Mouse (Mus musculus): ENCODE data around the gene Ror1. TPM values are rescaled to one million over a fixed set of nuclear protein-coding genes. Genes with fewer than 3 reads are reported as not detected.

Ror1 gene
- polyA plus RNA-seq, 1 experiment from 2014 or later: 10.5 TPM

DNA sequence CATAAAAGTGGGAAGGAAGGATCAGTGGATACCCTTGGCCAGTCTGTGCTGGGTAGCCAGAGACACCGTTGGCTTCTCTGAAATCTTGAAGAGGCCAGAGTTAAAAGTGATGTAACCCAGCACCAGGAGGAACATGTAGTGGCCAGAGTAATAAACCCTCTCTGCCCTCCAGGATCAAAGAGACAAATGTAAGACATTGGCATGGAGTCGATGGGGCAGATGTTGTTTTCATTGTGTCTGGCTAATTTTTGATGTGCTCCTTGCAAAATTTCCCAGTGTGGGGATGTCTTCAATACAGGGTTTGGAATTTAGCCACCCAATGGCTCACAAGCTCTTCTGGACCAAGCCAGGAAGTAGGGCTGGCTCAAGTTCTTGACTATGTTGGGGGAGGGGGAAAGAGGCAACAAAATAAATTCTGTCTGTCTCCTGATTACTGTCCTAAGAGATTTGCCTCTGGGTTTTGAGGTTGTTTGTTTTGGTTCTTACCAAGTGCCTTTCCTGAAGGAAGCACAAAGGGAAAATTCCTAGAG is 333.8 kb downstream of the Ror1 start:
- 79% methylated on average over 2 of the region's 2 CpGs for WGBS
- H3K36me3 ChIP-seq: peaks cover 7% of the 10 kb centered on the region
- no peak overlapping the region for H3K4me3 ChIP-seq
- H3K9ac ChIP-seq: no peak overlapping the region; the same call in 1 of the 2 replicates
- no peaks in the 10 kb centered on the region for H3K9me3 ChIP-seq
- H3K4me2 ChIP-seq: no peak overlapping the region
- ATAC-seq (ENCODE audit: extremely low read depth, insufficient number of reproducible peaks, low FRiP score, low TSS enrichment): no peak
- no peaks in the 10 kb centered on the region for H3K27me3 ChIP-seq (replicated peaks)
- H3K4me1 ChIP-seq: peaks cover 11% of the 10 kb centered on the region; the same call in 1 of the 2 replicates
- H3K27ac ChIP-seq (replicated peaks): no peak overlapping the region

DNA sequence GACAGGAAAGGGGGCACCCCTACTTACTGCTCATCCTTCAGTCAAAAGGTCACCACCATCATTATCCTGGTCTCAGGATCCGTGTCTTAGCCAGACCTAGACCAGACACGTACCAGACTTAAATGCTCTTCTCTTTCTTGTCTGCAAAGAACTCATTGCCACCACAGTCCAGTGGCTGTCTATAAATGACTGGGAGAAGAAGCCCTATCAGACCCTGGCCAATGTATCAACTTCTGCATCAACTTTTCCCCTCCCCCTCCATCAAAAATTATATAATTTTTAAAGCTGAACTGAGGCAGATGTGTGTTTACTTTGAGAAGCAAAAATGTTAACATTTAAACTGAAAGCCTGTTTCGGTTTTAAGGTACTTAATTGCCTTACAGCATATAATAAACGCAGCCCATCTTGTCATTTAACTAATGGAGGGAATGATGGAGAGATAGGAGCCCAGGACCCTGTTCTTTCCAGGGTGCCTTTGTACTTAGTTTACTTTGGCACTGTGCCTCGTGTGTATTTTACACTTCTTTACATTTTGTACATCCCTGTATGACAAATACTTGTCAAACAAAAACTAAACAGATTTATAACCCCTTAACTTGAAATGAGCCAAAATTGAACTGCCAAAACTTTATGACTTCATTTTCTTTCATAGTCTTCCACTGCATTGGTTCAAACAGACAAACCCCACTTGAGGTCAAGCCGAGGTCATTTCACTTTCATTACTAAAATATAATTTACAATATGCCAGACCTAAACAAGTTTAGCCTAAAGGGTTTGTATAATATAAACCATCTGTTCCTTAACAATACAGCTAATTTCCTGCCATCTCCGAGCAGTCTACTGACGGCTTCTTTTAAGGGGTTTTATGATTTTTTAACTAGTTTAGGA is 339.9 kb downstream of the Ror1 start:
- Histone ChIP-seq H3K4me3 (no peak overlapping the region), H3K4me1 (peaks cover 4% of the 10 kb centered on the region; the same call in 1 of the 2 replicates), H3K27me3 (replicated peaks) (no peaks in the 10 kb centered on the region), H3K4me2 (no peak overlapping the region), H3K9ac (no peak overlapping the region), H3K27ac (replicated peaks) (no peak overlapping the region), H3K9me3 (no peaks in the 10 kb centered on the region), H3K36me3 (peaks cover under 1% of the 10 kb centered on the region; the same call in 1 of the 2 replicates)
- 68% methylated on average over 8 of the region's 8 CpGs for WGBS
- no peak for ATAC-seq (ENCODE audit: extremely low read depth, insufficient number of reproducible peaks, low FRiP score, low TSS enrichment)

DNA sequence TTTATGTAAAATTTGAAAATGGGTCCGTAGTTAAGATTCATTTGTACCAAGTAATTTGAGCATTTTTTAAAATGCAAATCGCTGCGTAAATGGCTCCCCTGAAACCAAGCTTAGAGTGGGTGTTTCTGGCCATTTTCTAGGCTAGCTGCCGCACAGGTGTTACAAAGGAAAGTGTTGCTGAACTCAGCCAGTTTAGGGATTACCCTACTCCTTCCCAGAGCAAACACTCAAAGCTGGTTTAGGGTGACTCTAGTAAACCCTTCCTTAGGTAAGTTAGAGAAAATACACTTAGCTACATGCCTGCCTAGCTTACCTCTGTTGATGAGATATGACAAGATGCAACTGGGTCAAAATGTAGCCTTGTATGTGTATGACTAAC is 340.6 kb downstream of the Ror1 start:
- ATAC-seq (ENCODE audit: extremely low read depth, insufficient number of reproducible peaks, low FRiP score, low TSS enrichment): no peak
- 73% methylated on average over 4 of the region's 4 CpGs for WGBS
- H3K4me3 ChIP-seq: no peak overlapping the region
- H3K9ac ChIP-seq: no peak overlapping the region
- no peak overlapping the region for H3K4me2 ChIP-seq
- H3K36me3 ChIP-seq: peaks cover 7% of the 10 kb centered on the region
- H3K9me3 ChIP-seq: no peaks in the 10 kb centered on the region
- no peak overlapping the region for H3K27ac ChIP-seq (replicated peaks)
- peaks cover 4% of the 10 kb centered on the region; the same call in 1 of the 2 replicates for H3K4me1 ChIP-seq
- no peaks in the 10 kb centered on the region for H3K27me3 ChIP-seq (replicated peaks)

DNA sequence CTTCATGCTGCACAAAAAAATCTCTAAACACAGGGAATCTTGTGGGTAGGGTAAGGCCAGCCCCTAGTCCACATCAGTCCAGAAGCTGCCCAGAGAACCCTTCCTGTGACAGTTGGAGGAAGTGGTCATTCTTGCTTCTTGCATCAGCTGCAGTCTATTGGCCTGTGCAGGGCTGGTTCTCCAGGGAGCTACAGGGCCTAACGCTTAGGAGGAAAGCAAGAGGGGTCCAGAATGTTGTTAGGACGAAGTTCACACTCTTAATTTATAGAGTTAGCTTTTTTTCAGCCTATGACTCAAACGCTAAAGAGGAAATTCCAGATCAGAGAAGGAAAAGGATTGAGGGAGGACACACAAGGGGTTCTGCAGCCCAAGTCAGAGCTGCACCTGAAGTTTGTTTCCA is 351.3 kb downstream of the Ror1 start:
- ATAC-seq (ENCODE audit: extremely low read depth, insufficient number of reproducible peaks, low FRiP score, low TSS enrichment): no peak
- H3K36me3 ChIP-seq: peaks cover 8% of the 10 kb centered on the region
- H3K4me3 ChIP-seq: no peak overlapping the region
- no peak overlapping the region for H3K9ac ChIP-seq
- H3K27ac ChIP-seq (replicated peaks): no peak overlapping the region
- H3K4me2 ChIP-seq: no peak overlapping the region
- WGBS: 59% methylated on average over 3 of the region's 3 CpGs
- no peaks in the 10 kb centered on the region for H3K9me3 ChIP-seq
- H3K27me3 ChIP-seq (replicated peaks): no peaks in the 10 kb centered on the region
- no peaks in the 10 kb centered on the region for H3K4me1 ChIP-seq

DNA sequence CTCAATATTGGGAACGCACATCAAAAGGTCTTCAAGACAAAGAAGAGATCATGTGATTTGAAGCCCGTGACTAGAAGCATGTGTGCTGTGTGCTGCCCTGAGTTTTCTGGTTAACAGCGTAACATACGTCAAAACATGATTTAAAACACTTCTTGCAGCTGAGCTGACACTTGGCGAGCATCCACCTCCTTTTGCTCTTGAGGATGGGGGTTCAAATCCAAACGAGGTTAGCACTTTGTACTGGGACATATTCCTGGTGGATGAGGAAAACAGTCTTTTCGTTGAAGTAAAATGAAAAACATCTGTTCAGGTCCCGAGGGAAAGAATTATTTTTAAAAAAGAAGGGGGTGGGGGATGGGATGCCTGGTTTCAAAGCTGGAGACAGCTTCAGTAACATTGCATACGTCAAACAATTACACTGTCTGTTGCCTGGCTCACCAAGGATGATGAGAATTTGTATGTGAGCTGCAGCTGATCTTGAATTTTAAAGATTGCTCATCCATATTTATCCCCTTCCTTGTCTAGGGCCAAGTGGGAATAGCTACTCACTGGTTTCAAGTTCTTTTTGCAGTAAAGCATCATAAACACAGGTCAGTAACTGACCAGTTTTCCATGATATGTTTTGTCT is 367.0 kb downstream of the Ror1 start:
- Histone ChIP-seq H3K4me1 (no peaks in the 10 kb centered on the region), H3K4me3 (no peak overlapping the region), H3K27me3 (replicated peaks) (no peaks in the 10 kb centered on the region), H3K27ac (replicated peaks) (no peak overlapping the region), H3K36me3 (no peaks in the 10 kb centered on the region), H3K9me3 (no peaks in the 10 kb centered on the region), H3K9ac (no peak overlapping the region), H3K4me2 (no peak overlapping the region)
- ATAC-seq (ENCODE audit: extremely low read depth, insufficient number of reproducible peaks, low FRiP score, low TSS enrichment): no peak
- 57% methylated on average over 9 of the region's 9 CpGs for WGBS

DNA sequence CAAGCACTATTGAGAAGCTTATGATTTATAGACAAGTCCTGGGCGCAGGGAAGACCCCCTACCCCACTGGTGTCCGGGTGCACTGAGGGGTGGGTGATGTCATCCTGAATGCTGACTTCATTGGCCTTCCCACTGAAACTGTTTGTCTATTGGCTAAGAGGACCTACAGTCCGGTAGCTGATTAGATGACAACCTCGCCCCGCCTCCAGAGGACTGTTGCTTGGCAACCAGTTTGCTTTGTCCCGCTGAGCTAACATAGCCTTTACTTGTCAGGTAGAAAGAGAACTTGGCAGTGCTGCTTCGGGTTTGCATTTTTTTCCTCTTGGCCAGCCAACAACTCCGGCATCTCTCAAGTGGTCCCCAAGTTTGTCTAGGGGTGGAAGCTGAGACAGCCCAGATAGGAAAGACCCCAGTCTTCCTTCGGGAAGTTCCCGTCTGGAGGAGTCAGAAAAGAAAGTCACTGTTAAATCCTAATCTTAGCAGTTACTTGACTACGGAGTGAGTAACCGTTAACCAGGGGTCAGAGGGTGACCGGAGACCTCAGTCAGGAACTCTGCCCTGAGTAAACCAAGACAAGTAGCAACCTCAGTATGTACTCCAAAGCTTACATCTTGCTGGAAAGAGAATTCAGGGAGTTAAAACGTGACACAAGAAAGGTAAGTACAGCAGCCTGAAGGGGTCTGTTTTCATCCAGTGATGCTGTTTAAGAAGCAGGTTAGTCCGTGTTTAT is 383.2 kb downstream of the Ror1 start, which contains the start of gene Ube2u:
TSS of gene Ube2u (plus strand) at position 258 of the 730 bp plus-strand sequence.
- Histone ChIP-seq H3K36me3 (no peaks in the 10 kb centered on the region), H3K4me1 (peaks cover 4% of the 10 kb centered on the region), H3K9me3 (no peaks in the 10 kb centered on the region), H3K9ac (peak within 1 kb of the TSS; percentile 54), H3K27me3 (replicated peaks) (no peaks in the 10 kb centered on the region), H3K4me2 (peak within 1 kb of the TSS; percentile 63), H3K27ac (replicated peaks) (no peak within 1 kb of the TSS), H3K4me3 (peak within 1 kb of the TSS; percentile 37)
- ATAC-seq (ENCODE audit: extremely low read depth, insufficient number of reproducible peaks, low FRiP score, low TSS enrichment): no peak
- 33% methylated on average over 15 of the region's 15 CpGs for WGBS

DNA sequence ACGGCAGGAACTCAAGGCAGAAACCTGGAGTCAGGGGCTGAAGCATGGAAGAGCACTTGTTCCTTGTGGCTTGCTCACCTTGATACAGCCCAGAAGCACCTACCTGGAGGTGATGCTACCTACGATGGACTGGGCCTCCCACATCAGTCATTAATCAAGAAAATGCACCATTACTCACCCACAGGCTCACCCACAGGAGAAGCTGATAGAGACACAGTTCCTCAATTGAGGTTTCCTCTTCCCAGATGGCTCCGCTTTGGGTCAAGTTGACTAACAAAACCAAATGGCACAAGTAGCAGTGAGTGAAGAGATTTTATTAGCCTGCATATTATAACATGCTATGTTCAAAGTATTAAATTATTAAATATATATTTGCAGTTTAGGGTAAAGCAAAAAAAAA is 392.9 kb downstream of the Ror1 start:
- no peak overlapping the region for H3K9ac ChIP-seq
- H3K27me3 ChIP-seq (replicated peaks): no peaks in the 10 kb centered on the region
- no peaks in the 10 kb centered on the region for H3K4me1 ChIP-seq
- no peak overlapping the region for H3K27ac ChIP-seq (replicated peaks)
- no peak for ATAC-seq (ENCODE audit: extremely low read depth, insufficient number of reproducible peaks, low FRiP score, low TSS enrichment)
- no peaks in the 10 kb centered on the region for H3K9me3 ChIP-seq
- no peak overlapping the region for H3K4me3 ChIP-seq
- no peaks in the 10 kb centered on the region for H3K36me3 ChIP-seq
- no peak overlapping the region for H3K4me2 ChIP-seq
- WGBS: 81% methylated on average over 3 of the region's 3 CpGs

Other genes with a start within 250 kb of the Ror1 start
- 230 and 246 TPM in 2 replicates for gene Pgm1, start 166.4 kb upstream of the Ror1 start, polyA plus RNA-seq (2015; fragmentation: Nextera tagmentation; extraction: Ambion mirVana)
- 33.2 and 35.9 TPM in 2 replicates for gene Itgb3bp, start 166.0 kb upstream of the Ror1 start, polyA plus RNA-seq (2015; fragmentation: Nextera tagmentation; extraction: Ambion mirVana)

All from heart, embryonic 13.5 days (tissue).